Mouse (Mus musculus): Measurements from ENCODE around the gene Slc30a7. TPM values are rescaled to one million over a fixed set of nuclear protein-coding genes. Genes with fewer than 3 reads are reported as not detected.

The Slc30a7 gene
- polyA plus RNA-seq, 1 experiment from 2014 or later, result 34.2 TPM

GRCm38 (mm10) chr3:116006284-116006977, 775 bp downstream of the Slc30a7 start:
- peak overlapping the region; percentile 45; the same call in 1 of the 2 replicates for H3K27ac ChIP-seq (ENCODE audit: low read depth, low read length)
- WGBS, result 4% methylated on average over 12 of the region's 12 CpGs
- H3K9ac ChIP-seq (ENCODE audit: low read depth, low read length), result peak overlapping the region; percentile 86
- H3K27me3 ChIP-seq (ENCODE audit: control insufficient read depth, insufficient read depth, low read length), result no peaks in the 10 kb centered on the region
- H3K4me3 ChIP-seq (ENCODE audit: low read length), result peak overlapping the region; percentile 71
- H3K36me3 ChIP-seq (ENCODE audit: control insufficient read depth, insufficient read depth, low read length), result peaks cover 8% of the 10 kb centered on the region; the same call in 1 of the 2 replicates
- peak; percentile 2; the same call in 1 of the 2 replicates for ATAC-seq (ENCODE audit: low FRiP score, low TSS enrichment)
- peaks cover 7% of the 10 kb centered on the region; the same call in 1 of the 2 replicates for H3K4me1 ChIP-seq (ENCODE audit: control insufficient read depth, insufficient read depth, low read length)
- peak overlapping the region; percentile 74 for H3K4me2 ChIP-seq (replicated peaks; ENCODE audit: low read depth, low read length)
- H3K9me3 ChIP-seq (ENCODE audit: control insufficient read depth, low read length), result no peaks in the 10 kb centered on the region

DNA sequence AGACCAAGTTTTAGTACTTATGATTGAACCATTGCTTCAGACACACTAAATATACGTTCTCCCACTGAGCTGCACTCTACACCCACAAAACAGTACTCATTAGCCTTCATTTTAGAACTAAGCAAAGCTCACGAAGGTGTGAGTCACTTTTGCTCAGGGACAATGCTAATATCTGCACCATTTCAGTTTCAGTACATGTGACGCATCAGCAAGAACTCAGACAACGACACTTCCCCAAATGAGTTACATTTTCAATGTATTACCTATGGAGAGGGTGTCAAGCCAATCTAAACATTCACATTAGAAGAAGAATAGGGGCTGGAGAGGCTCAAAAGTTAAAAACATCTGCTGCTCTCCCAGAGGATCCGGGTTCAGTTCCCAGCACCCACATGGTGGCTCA, 10.3 kb downstream of the Slc30a7 start:
- ATAC-seq (ENCODE audit: low FRiP score, low TSS enrichment), result no peak
- no peaks in the 10 kb centered on the region for H3K9me3 ChIP-seq (ENCODE audit: control insufficient read depth, low read length)
- H3K4me3 ChIP-seq (ENCODE audit: low read length), result no peak overlapping the region
- H3K9ac ChIP-seq (ENCODE audit: low read depth, low read length), result no peak overlapping the region
- WGBS, result 90% methylated on average over 5 of the region's 5 CpGs
- no peak overlapping the region for H3K27ac ChIP-seq (ENCODE audit: low read depth, low read length)
- peaks cover 7% of the 10 kb centered on the region; the same call in 1 of the 2 replicates for H3K4me1 ChIP-seq (ENCODE audit: control insufficient read depth, insufficient read depth, low read length)
- H3K36me3 ChIP-seq (ENCODE audit: control insufficient read depth, insufficient read depth, low read length), result peaks cover 23% of the 10 kb centered on the region; the same call in 1 of the 2 replicates
- no peak overlapping the region for H3K4me2 ChIP-seq (replicated peaks; ENCODE audit: low read depth, low read length)
- H3K27me3 ChIP-seq (ENCODE audit: control insufficient read depth, insufficient read depth, low read length), result no peaks in the 10 kb centered on the region

- Histone ChIP-seq H3K4me3 (ENCODE audit: low read length) (no peak overlapping the region), H3K36me3 (ENCODE audit: control insufficient read depth, insufficient read depth, low read length) (peaks cover 21% of the 10 kb centered on the region), H3K4me2 (replicated peaks; ENCODE audit: low read depth, low read length) (no peak overlapping the region), H3K27me3 (ENCODE audit: control insufficient read depth, insufficient read depth, low read length) (no peaks in the 10 kb centered on the region), H3K27ac (ENCODE audit: low read depth, low read length) (no peak overlapping the region; the same call in 1 of the 2 replicates), H3K4me1 (ENCODE audit: control insufficient read depth, insufficient read depth, low read length) (peaks cover 8% of the 10 kb centered on the region; the same call in 1 of the 2 replicates), H3K9me3 (ENCODE audit: control insufficient read depth, low read length) (no peaks in the 10 kb centered on the region), H3K9ac (ENCODE audit: low read depth, low read length) (no peak overlapping the region)
- ATAC-seq (ENCODE audit: low FRiP score, low TSS enrichment), result peak; percentile 87
- WGBS, result 29% methylated on average over 10 of the region's 10 CpGs
Observed at GRCm38 (mm10) chr3:115993025-115993424, 14.2 kb downstream of the Slc30a7 start.

- WGBS, result 41% methylated on average over 4 of the region's 4 CpGs
- ATAC-seq (ENCODE audit: low FRiP score, low TSS enrichment), result no peak
- Histone ChIP-seq H3K27me3 (ENCODE audit: control insufficient read depth, insufficient read depth, low read length) (no peaks in the 10 kb centered on the region), H3K9me3 (ENCODE audit: control insufficient read depth, low read length) (no peaks in the 10 kb centered on the region), H3K27ac (ENCODE audit: low read depth, low read length) (no peak overlapping the region; the same call in 1 of the 2 replicates), H3K4me1 (ENCODE audit: control insufficient read depth, insufficient read depth, low read length) (peaks cover 8% of the 10 kb centered on the region; the same call in 1 of the 2 replicates), H3K36me3 (ENCODE audit: control insufficient read depth, insufficient read depth, low read length) (peaks cover 17% of the 10 kb centered on the region), H3K9ac (ENCODE audit: low read depth, low read length) (no peak overlapping the region), H3K4me3 (ENCODE audit: low read length) (no peak overlapping the region), H3K4me2 (replicated peaks; ENCODE audit: low read depth, low read length) (no peak overlapping the region)
Observed at GRCm38 (mm10) chr3:115992588-115992987, 14.6 kb downstream of the Slc30a7 start.

DNA sequence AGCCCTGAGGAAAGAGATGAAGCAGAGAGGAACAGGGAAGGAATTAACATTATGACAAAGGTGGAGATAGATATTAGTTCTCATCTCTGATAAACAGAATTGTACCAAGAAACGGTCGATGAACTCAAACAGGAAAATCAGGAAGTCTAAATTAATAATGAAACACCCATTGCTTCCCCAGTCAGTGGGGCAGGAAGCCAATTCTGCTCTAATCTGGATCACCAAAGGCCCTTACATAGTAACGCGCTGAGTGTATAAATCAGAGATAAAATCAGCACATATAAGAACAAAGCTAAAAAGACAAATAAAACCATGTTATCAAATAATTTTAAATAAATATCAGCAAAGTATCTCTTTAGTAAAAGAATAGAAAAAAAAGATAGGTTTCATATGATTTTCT, 15.1 kb downstream of the Slc30a7 start:
- H3K9me3 ChIP-seq (ENCODE audit: control insufficient read depth, low read length), result no peaks in the 10 kb centered on the region
- no peak overlapping the region for H3K27ac ChIP-seq (ENCODE audit: low read depth, low read length)
- ATAC-seq (ENCODE audit: low FRiP score, low TSS enrichment), result no peak
- H3K4me1 ChIP-seq (ENCODE audit: control insufficient read depth, insufficient read depth, low read length), result peaks cover 8% of the 10 kb centered on the region; the same call in 1 of the 2 replicates
- H3K4me3 ChIP-seq (ENCODE audit: low read length), result no peak overlapping the region
- H3K36me3 ChIP-seq (ENCODE audit: control insufficient read depth, insufficient read depth, low read length), result peaks cover 14% of the 10 kb centered on the region
- H3K27me3 ChIP-seq (ENCODE audit: control insufficient read depth, insufficient read depth, low read length), result no peaks in the 10 kb centered on the region
- no peak overlapping the region for H3K9ac ChIP-seq (ENCODE audit: low read depth, low read length)
- H3K4me2 ChIP-seq (replicated peaks; ENCODE audit: low read depth, low read length), result no peak overlapping the region
- WGBS, result 57% methylated on average over 4 of the region's 4 CpGs

- Histone ChIP-seq H3K4me1 (ENCODE audit: control insufficient read depth, insufficient read depth, low read length) (no peaks in the 10 kb centered on the region), H3K9ac (ENCODE audit: low read depth, low read length) (no peak overlapping the region), H3K9me3 (ENCODE audit: control insufficient read depth, low read length) (no peaks in the 10 kb centered on the region), H3K27ac (ENCODE audit: low read depth, low read length) (no peak overlapping the region), H3K36me3 (ENCODE audit: control insufficient read depth, insufficient read depth, low read length) (peaks cover 54% of the 10 kb centered on the region), H3K4me2 (replicated peaks; ENCODE audit: low read depth, low read length) (no peak overlapping the region), H3K27me3 (ENCODE audit: control insufficient read depth, insufficient read depth, low read length) (no peaks in the 10 kb centered on the region), H3K4me3 (ENCODE audit: low read length) (no peak overlapping the region)
- ATAC-seq (ENCODE audit: low FRiP score, low TSS enrichment), result no peak
- 65% methylated on average over 9 of the region's 9 CpGs for WGBS
Observed at GRCm38 (mm10) chr3:115985183-115985892, 21.9 kb downstream of the Slc30a7 start.

DNA sequence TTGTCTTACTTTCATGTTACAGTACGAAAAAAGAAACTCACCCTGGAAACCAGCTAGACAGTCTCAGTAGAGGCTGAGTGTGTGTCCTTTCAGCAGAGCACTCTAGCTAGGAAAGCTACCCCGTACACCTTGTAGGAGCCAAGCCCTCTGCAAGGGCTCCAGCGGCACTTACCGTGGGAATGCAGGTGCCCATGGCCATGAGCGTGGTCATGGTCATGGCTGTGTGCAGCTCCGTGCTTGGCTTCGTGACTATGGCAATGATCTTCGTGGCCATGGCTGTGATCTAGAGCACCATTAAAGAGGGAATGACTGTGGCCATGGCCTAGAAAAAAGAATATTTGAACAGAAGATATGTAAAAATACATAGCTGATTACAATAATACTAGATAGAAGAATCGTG, 22.6 kb downstream of the Slc30a7 start:
- Histone ChIP-seq H3K4me3 (ENCODE audit: low read length) (no peak overlapping the region), H3K9ac (ENCODE audit: low read depth, low read length) (no peak overlapping the region), H3K27me3 (ENCODE audit: control insufficient read depth, insufficient read depth, low read length) (no peaks in the 10 kb centered on the region), H3K36me3 (ENCODE audit: control insufficient read depth, insufficient read depth, low read length) (peaks cover 51% of the 10 kb centered on the region), H3K4me1 (ENCODE audit: control insufficient read depth, insufficient read depth, low read length) (no peaks in the 10 kb centered on the region), H3K27ac (ENCODE audit: low read depth, low read length) (no peak overlapping the region), H3K9me3 (ENCODE audit: control insufficient read depth, low read length) (no peaks in the 10 kb centered on the region), H3K4me2 (replicated peaks; ENCODE audit: low read depth, low read length) (no peak overlapping the region)
- 97% methylated on average over 9 of the region's 9 CpGs for WGBS
- ATAC-seq (ENCODE audit: low FRiP score, low TSS enrichment), result no peak

DNA sequence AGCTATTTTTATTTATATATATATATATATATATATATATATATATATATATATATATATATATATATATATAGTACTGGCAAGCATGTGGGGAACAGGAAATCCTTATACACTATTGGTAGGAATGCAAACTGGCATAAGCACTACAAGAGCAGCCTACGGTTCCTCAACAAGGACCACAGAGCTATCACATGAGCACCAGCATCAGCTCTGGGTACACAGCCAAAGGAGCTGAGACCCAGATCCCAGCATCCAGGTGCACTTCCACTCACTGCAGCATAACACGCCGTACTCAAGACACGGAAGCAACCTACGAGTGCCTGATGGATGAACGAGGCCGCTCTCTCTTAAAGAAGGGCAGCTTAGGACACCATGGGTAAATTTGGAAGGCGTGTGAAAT, 24.0 kb downstream of the Slc30a7 start:
- no peak overlapping the region for H3K4me2 ChIP-seq (replicated peaks; ENCODE audit: low read depth, low read length)
- H3K27me3 ChIP-seq (ENCODE audit: control insufficient read depth, insufficient read depth, low read length), result no peaks in the 10 kb centered on the region
- H3K27ac ChIP-seq (ENCODE audit: low read depth, low read length), result no peak overlapping the region
- H3K36me3 ChIP-seq (ENCODE audit: control insufficient read depth, insufficient read depth, low read length), result peaks cover 50% of the 10 kb centered on the region
- no peak overlapping the region for H3K4me3 ChIP-seq (ENCODE audit: low read length)
- WGBS, result 95% methylated on average over 8 of the region's 8 CpGs
- H3K9ac ChIP-seq (ENCODE audit: low read depth, low read length), result no peak overlapping the region
- no peaks in the 10 kb centered on the region for H3K9me3 ChIP-seq (ENCODE audit: control insufficient read depth, low read length)
- H3K4me1 ChIP-seq (ENCODE audit: control insufficient read depth, insufficient read depth, low read length), result no peaks in the 10 kb centered on the region
- no peak for ATAC-seq (ENCODE audit: low FRiP score, low TSS enrichment)

DNA sequence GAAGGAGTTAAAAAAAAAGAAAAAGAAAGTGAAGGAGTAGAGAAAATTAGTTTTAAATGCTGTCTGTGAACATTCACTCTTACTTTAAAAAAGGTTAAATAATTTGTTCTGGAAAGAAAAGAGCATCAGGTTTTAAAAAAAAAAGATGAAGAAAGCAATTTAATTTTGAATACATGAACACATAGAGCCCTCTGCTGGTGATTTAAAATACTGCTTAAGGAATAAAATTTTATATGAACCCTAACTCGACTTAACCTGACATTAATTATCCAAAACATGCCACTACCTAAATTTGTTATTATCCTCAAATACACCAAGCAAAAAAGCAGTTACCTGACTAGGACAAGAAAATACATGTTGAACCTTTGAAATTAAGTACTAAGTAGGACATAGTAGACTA, 28.2 kb downstream of the Slc30a7 start:
- no peak overlapping the region for H3K4me2 ChIP-seq (replicated peaks; ENCODE audit: low read depth, low read length)
- H3K9ac ChIP-seq (ENCODE audit: low read depth, low read length), result no peak overlapping the region
- no peak overlapping the region for H3K27ac ChIP-seq (ENCODE audit: low read depth, low read length)
- H3K4me1 ChIP-seq (ENCODE audit: control insufficient read depth, insufficient read depth, low read length), result no peaks in the 10 kb centered on the region
- peaks cover 61% of the 10 kb centered on the region for H3K36me3 ChIP-seq (ENCODE audit: control insufficient read depth, insufficient read depth, low read length)
- no peak overlapping the region for H3K4me3 ChIP-seq (ENCODE audit: low read length)
- no peaks in the 10 kb centered on the region for H3K27me3 ChIP-seq (ENCODE audit: control insufficient read depth, insufficient read depth, low read length)
- no peaks in the 10 kb centered on the region for H3K9me3 ChIP-seq (ENCODE audit: control insufficient read depth, low read length)
- ATAC-seq (ENCODE audit: low FRiP score, low TSS enrichment), result no peak
- WGBS, result 30% methylated on average over 1 of the region's 1 CpGs

Data from kidney, embryonic 14.5 days (tissue).